Mouse (Mus musculus) gastrocnemius, postnatal 25 days (tissue): ENCODE data around the gene Ptprg. TPM values are rescaled to one million over a fixed set of nuclear protein-coding genes. Genes with fewer than 3 reads are reported as not detected.
"Not testable (repeated sequence)": the region's sequence is repeated elsewhere in the genome, so short reads cannot be mapped to it uniquely, and the experiment has no call there.

Experiments
- DNase-seq: peaks from one replicate; pipeline ENCODE4 v3.0.0; 2022
- total RNA-seq, 2 experiments: library from RNA; stranded (reverse); gene quantifications; 1 replicate in 1 of 2; 2 replicates in 1 of 2; pipeline ENCODE4 v1.2.3; 2021

The Ptprg gene
- total RNA-seq, 2 experiments from 2014 or later = 24.2 to 29.1 TPM

- no peak for DNase-seq
Measured at GRCm38 (mm10) chr14:11963791-11964190, 410.5 kb downstream of the Ptprg start.

- not testable (repeated sequence) for DNase-seq
Measured at GRCm38 (mm10) chr14:11964326-11964725, 411.0 kb downstream of the Ptprg start.

GRCm38 (mm10) chr14:11965878-11966277 lies 412.5 kb downstream of the Ptprg start:
- DNase-seq = no peak

- DNase-seq = no peak
Measured at GRCm38 (mm10) chr14:11981764-11982163, 428.4 kb downstream of the Ptprg start.

- no peak for DNase-seq
Measured at GRCm38 (mm10) chr14:11983031-11983430, 429.7 kb downstream of the Ptprg start.

GRCm38 (mm10) chr14:11984086-11984485 lies 430.8 kb downstream of the Ptprg start:
- DNase-seq = no peak

- no peak for DNase-seq
Measured at GRCm38 (mm10) chr14:11988975-11989374, 435.6 kb downstream of the Ptprg start.

- no peak for DNase-seq
Measured at GRCm38 (mm10) chr14:11991151-11991550, 437.8 kb downstream of the Ptprg start.

GRCm38 (mm10) chr14:11992111-11992510 lies 438.8 kb downstream of the Ptprg start:
- DNase-seq = no peak

GRCm38 (mm10) chr14:11992534-11992933 lies 439.2 kb downstream of the Ptprg start:
- DNase-seq = no peak

GRCm38 (mm10) chr14:11997555-11997954 lies 444.2 kb downstream of the Ptprg start:
- no peak for DNase-seq

GRCm38 (mm10) chr14:11998464-11998863 lies 445.1 kb downstream of the Ptprg start:
- no peak for DNase-seq

GRCm38 (mm10) chr14:12004061-12004460 lies 450.7 kb downstream of the Ptprg start:
- DNase-seq = no peak

- no peak for DNase-seq
Measured at GRCm38 (mm10) chr14:12011766-12012165, 458.4 kb downstream of the Ptprg start.

- no peak for DNase-seq
Measured at GRCm38 (mm10) chr14:12025812-12026728, 472.7 kb downstream of the Ptprg start.

GRCm38 (mm10) chr14:12027247-12027646 lies 473.9 kb downstream of the Ptprg start:
- DNase-seq = no peak

- no peak for DNase-seq
Measured at GRCm38 (mm10) chr14:12029926-12030325, 476.6 kb downstream of the Ptprg start.

GRCm38 (mm10) chr14:12036530-12037283 lies 483.4 kb downstream of the Ptprg start:
- no peak for DNase-seq

- no peak for DNase-seq
Measured at GRCm38 (mm10) chr14:12039743-12040142, 486.4 kb downstream of the Ptprg start.

- DNase-seq = no peak
Measured at GRCm38 (mm10) chr14:12041566-12041965, 488.2 kb downstream of the Ptprg start.

GRCm38 (mm10) chr14:12046226-12046882 lies 493.0 kb downstream of the Ptprg start:
- no peak for DNase-seq

- DNase-seq = no peak
Measured at GRCm38 (mm10) chr14:12047637-12048036, 494.3 kb downstream of the Ptprg start.
